8 mouse cellular contexts compared by ENCODE assay signal in the genomic region with DNA sequence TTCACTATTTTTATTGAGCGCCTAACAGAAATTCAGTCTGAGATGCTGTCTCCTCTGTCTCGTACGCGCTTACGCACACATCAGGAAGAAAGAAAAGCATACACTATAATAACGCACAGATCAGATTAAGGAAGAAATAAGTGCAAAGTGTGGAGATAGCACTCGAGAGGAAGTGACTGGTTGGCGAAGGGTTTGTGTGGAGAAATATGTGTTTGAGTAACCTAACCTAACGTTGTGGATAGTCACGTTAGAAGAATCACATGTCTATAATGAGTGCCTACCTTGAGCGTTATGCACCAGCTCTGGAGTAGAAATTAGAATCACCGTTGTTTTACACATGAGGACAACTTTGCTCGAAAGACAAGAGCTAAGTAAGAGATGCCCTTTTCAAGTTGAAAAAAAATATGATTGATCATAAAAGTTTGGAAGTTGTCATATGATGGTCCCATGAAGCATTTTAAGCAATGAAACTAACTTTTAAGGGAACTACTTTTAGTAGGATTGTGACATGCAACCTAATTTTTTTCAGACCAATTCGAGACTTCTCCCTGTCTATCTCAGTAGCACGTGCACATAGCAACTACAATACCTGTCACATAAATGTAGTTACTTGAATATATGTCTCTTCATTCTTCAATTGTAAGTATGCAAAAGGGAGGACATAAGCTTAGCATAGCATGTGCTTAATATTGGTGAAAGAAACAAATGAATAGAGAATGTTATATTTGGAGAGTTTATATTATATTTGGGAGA. TPM values are rescaled to one million over a fixed set of nuclear protein-coding genes. Genes with fewer than 3 reads are reported as not detected.
A peak's percentile ranks its signal among the peaks of the same experiment; 100 is the strongest.
DNase-seq lines count a peak whose midpoint lies in the region; TF ChIP-seq lines count a peak whose summit lies in the region.

No protein-coding gene starts in this region.

- no peak for DNase-seq in gastrocnemius, adult 2 months
- DNase-seq in gastrocnemius, postnatal 25 days: no peak
- no peak for DNase-seq in hindbrain, embryonic 10.5 days (ENCODE audit: low spot score)
- no peak for DNase-seq in frontal cortex, postnatal 25 days (ENCODE audit: low spot score in 2 of 2)
- no peak for DNase-seq in left cerebral cortex, adult 9 months (ENCODE audit: low spot score in 2 of 2)
- no peak for DNase-seq in thymus, adult 18-20 months

- H3K36me3 ChIP-seq in ES-Bruce4 (ENCODE audit: control insufficient read depth, insufficient read depth, low read length, poor library complexity, severe bottlenecking): peaks cover 8% of the 10 kb centered on the region
- peaks cover under 1% of the 10 kb centered on the region; the same call in 1 of the 2 replicates for H3K36me3 ChIP-seq in hindbrain, embryonic 10.5 days
- peaks cover 21% of the 10 kb centered on the region for H3K36me3 ChIP-seq in megakaryocyte, embryonic 14.5 days (replicated peaks; ENCODE audit: low read length)

- no peaks in the 10 kb centered on the region for H3K27me3 ChIP-seq in ES-Bruce4 (ENCODE audit: control insufficient read depth, insufficient read depth, low read length, poor library complexity, severe bottlenecking)
- no peaks in the 10 kb centered on the region for H3K27me3 ChIP-seq in hindbrain, embryonic 10.5 days (ENCODE audit: insufficient read depth, poor library complexity, severe bottlenecking)
- no peaks in the 10 kb centered on the region for H3K27me3 ChIP-seq in megakaryocyte, embryonic 14.5 days (replicated peaks)

- no peaks in the 10 kb centered on the region for H3K9me3 ChIP-seq in ES-Bruce4 (replicated peaks; ENCODE audit: control insufficient read depth, insufficient read depth, low read length, poor library complexity, severe bottlenecking)
- H3K9me3 ChIP-seq in hindbrain, embryonic 10.5 days: no peaks in the 10 kb centered on the region
- no peaks in the 10 kb centered on the region for H3K9me3 ChIP-seq in megakaryocyte, embryonic 14.5 days

- peak overlapping the region; percentile 63 for H3K9ac ChIP-seq in ES-Bruce4 (ENCODE audit: low read depth, poor library complexity, severe bottlenecking)

- no peak for TF ChIP-seq EP300 in ES-Bruce4 (IDR thresholded peaks at IDR 0.05; ENCODE audit: insufficient read depth, low read depth, low read length)

- H3K4me3 ChIP-seq in gastrocnemius, adult 2 months: peak overlapping the region; percentile 95
- peak overlapping the region; percentile 82 for H3K4me3 ChIP-seq in ES-Bruce4 (ENCODE audit: low read depth, low read length)
- peak overlapping the region; percentile 83 for H3K4me3 ChIP-seq in hindbrain, embryonic 10.5 days
- H3K4me3 ChIP-seq in megakaryocyte, embryonic 14.5 days (replicated peaks): peak overlapping the region; percentile 95

- intact Hi-C loops in gastrocnemius, adult 2 months (cut with DNase I): no loop called here

- TF ChIP-seq CTCF in gastrocnemius, adult 2 months (IDR thresholded peaks at IDR 0.05): no peak
- TF ChIP-seq CTCF in ES-Bruce4 (IDR thresholded peaks at IDR 0.05; ENCODE audit: low read depth, low read length): no peak

- 19% methylated on average over 15 of the region's 15 CpGs for WGBS in hindbrain, embryonic 10.5 days

- H3K4me1 ChIP-seq in ES-Bruce4 (ENCODE audit: control insufficient read depth, insufficient read depth, low read length): no peaks in the 10 kb centered on the region
- H3K4me1 ChIP-seq in hindbrain, embryonic 10.5 days (replicated peaks): peaks cover 26% of the 10 kb centered on the region
- peaks cover 24% of the 10 kb centered on the region for H3K4me1 ChIP-seq in megakaryocyte, embryonic 14.5 days

- H3K27ac ChIP-seq in gastrocnemius, adult 2 months: no peak overlapping the region
- H3K27ac ChIP-seq in ES-Bruce4 (ENCODE audit: insufficient read depth, low read length): no peak overlapping the region
- peak overlapping the region; percentile 88 for H3K27ac ChIP-seq in hindbrain, embryonic 10.5 days

- TF ChIP-seq POLR2A in ES-Bruce4 (IDR thresholded peaks at IDR 0.05; ENCODE audit: insufficient read depth, low read length): no peak

RNA-seq across cellular contexts. Expression of gene Rad51b, which starts 1.0 kb away (rescaled TPM):
- under 1 TPM in 1 of 2 experiments, not detected in 1; 0.11 TPM for total RNA-seq in gastrocnemius, adult 2 months (2021)
- under 1 TPM in 1 of 2 experiments, not detected in 1; 0.13 TPM for total RNA-seq in gastrocnemius, postnatal 25 days (2021)
- polyA plus RNA-seq in ES-Bruce4 (2011; ENCODE audit: insufficient read depth, insufficient read length, low read depth, missing spikeins): 13.8 and 14.0 TPM in 2 replicates
- polyA plus RNA-seq in hindbrain, embryonic 10.5 days (2016; fragmentation: Nextera tagmentation; extraction: Ambion mirVana): 6.6 and 7.9 TPM in 2 replicates
- polyA plus RNA-seq in megakaryocyte, embryonic 14.5 days (2012; ENCODE audit: insufficient read depth, low replicate concordance): 0.30 TPM in 1 of 2 replicates, not detected in the other

RNA-seq across cellular contexts. Expression of gene Zfyve26, which starts 2.0 kb away (rescaled TPM):
- 10 to 100 TPM; 14.4 to 14.8 TPM for total RNA-seq in gastrocnemius, adult 2 months (2021)
- 10 to 100 TPM; 15.4 to 16.2 TPM for total RNA-seq in gastrocnemius, postnatal 25 days (2021)
- polyA plus RNA-seq in ES-Bruce4 (2011; ENCODE audit: insufficient read depth, insufficient read length, low read depth, missing spikeins): 32.2 and 33.6 TPM in 2 replicates
- polyA plus RNA-seq in hindbrain, embryonic 10.5 days (2016; fragmentation: Nextera tagmentation; extraction: Ambion mirVana): 11.8 and 15.9 TPM in 2 replicates
- polyA plus RNA-seq in megakaryocyte, embryonic 14.5 days (2012; ENCODE audit: insufficient read depth, low replicate concordance): 0.65 and 2.8 TPM in 2 replicates
